Mouse (Mus musculus) gastrocnemius, adult 2 months (tissue): ENCODE data around the gene Spef2. TPM values are rescaled to one million over a fixed set of nuclear protein-coding genes. Genes with fewer than 3 reads are reported as not detected.
"Not testable (repeated sequence)": the region's sequence is repeated elsewhere in the genome, so short reads cannot be mapped to it uniquely, and the experiment has no call there.

Experiments
- DNase-seq: peaks from one replicate; pipeline ENCODE4 v3.0.0; 2022
- H3K27ac ChIP-seq: fragments of 200-600 bp; 2 replicates; pipeline ENCODE4 v1.8.1; 2022; ENCODE audit warnings: mild to moderate bottlenecking
- H3K4me3 ChIP-seq: fragments of 200-600 bp; 2 replicates; pipeline ENCODE4 v1.8.1; 2022; ENCODE audit warnings: mild to moderate bottlenecking, moderate library complexity
- CTCF ChIP-seq: fragments of 200-600 bp; IDR thresholded peaks from 2 replicates; pipeline ENCODE4 v1.8.1; 2022; ENCODE audit warnings: antibody characterized with exemption, mild to moderate bottlenecking, moderate library complexity
- intact Hi-C: fragments of 180-260 bp; cut with DNase I; formaldehyde crosslinking; loops from one replicate; pipeline ENCODE4 v1.15.1; 2025
- total RNA-seq, 2 experiments: library from RNA; stranded (reverse); gene quantifications; 2 replicates each; pipeline ENCODE4 v1.2.3; 2021

Spef2 gene
- total RNA-seq, 2 experiments from 2014 or later = 0.03 TPM; not detected in 1

GRCm38 (mm10) chr15:9567316-9567715 is 181.4 kb downstream of the Spef2 start:
- DNase-seq = no peak
- H3K27ac ChIP-seq = no peak overlapping the region

GRCm38 (mm10) chr15:9565396-9565795 is 183.3 kb downstream of the Spef2 start:
- intact Hi-C loops = no loop called here
- no peak for DNase-seq
- Histone ChIP-seq H3K4me3 (no peak overlapping the region), H3K27ac (no peak overlapping the region)
- no peak for TF ChIP-seq CTCF

More at GRCm38 (mm10) chr15:9567316-9567715, 181.4 kb downstream of the Spef2 start:
- H3K4me3 ChIP-seq = no peak overlapping the region
- no peak for TF ChIP-seq CTCF
- intact Hi-C loops = no loop called here

- DNase-seq = no peak
Measured at GRCm38 (mm10) chr15:9564156-9564555, 184.5 kb downstream of the Spef2 start.

GRCm38 (mm10) chr15:9557264-9557663 is 191.4 kb downstream of the Spef2 start:
- intact Hi-C loops, H3K4me3 ChIP-seq, H3K27ac ChIP-seq, DNase-seq: not testable (repeated sequence)

More at GRCm38 (mm10) chr15:9564156-9564555, 184.5 kb downstream of the Spef2 start:
- Histone ChIP-seq H3K27ac (no peak overlapping the region), H3K4me3 (no peak overlapping the region)
- intact Hi-C loops = no loop called here
- TF ChIP-seq CTCF = no peak

GRCm38 (mm10) chr15:9548951-9549350 is 199.7 kb downstream of the Spef2 start:
- H3K4me3 ChIP-seq = no peak overlapping the region
- DNase-seq = no peak
- TF ChIP-seq CTCF = no peak
- intact Hi-C loops = no loop called here
- H3K27ac ChIP-seq = no peak overlapping the region

GRCm38 (mm10) chr15:9535200-9535599 is 213.5 kb downstream of the Spef2 start:
- no peak for TF ChIP-seq CTCF
- H3K4me3 ChIP-seq = no peak overlapping the region

GRCm38 (mm10) chr15:9533356-9533902 is 215.2 kb downstream of the Spef2 start:
- TF ChIP-seq CTCF = no peak
- H3K4me3 ChIP-seq = no peak overlapping the region
- no peak overlapping the region for H3K27ac ChIP-seq
- intact Hi-C loops = no loop called here
- no peak for DNase-seq

More at GRCm38 (mm10) chr15:9535200-9535599, 213.5 kb downstream of the Spef2 start:
- DNase-seq = no peak
- intact Hi-C loops = no loop called here
- no peak overlapping the region for H3K27ac ChIP-seq

GRCm38 (mm10) chr15:9530076-9530475 is 218.6 kb downstream of the Spef2 start, which contains the start of gene Il7r:
Il7r (minus strand) TSS chr15:9530176.
- TF ChIP-seq CTCF = no peak
- no peak for DNase-seq
- intact Hi-C loops = no loop called here
- H3K4me3 ChIP-seq = no peak within 1 kb of the TSS
- no peak within 1 kb of the TSS for H3K27ac ChIP-seq

- no peak overlapping the region for H3K27ac ChIP-seq
- no peak for DNase-seq
- intact Hi-C loops = no loop called here
- no peak for TF ChIP-seq CTCF
- H3K4me3 ChIP-seq = no peak overlapping the region
Measured at GRCm38 (mm10) chr15:9529646-9530045, 219.0 kb downstream of the Spef2 start.

Other genes with a start within 250 kb of the Spef2 start
- under 1 TPM in 1 of 2 experiments, not detected in 1; 0.56 TPM for gene Il7r, start 218.7 kb downstream of the Spef2 start, total RNA-seq